Mouse (Mus musculus) liver, postnatal 0 days (tissue): ENCODE data around the gene Btbd9.

ENCODE experiments used
- CTCF ChIP-seq: sonication (generic); IDR thresholded peaks from 2 replicates; pipeline ENCODE4 v1.5.1; 2016; ENCODE audit warnings: antibody characterized with exemption, low read depth
- EP300 ChIP-seq: IDR thresholded peaks from 2 replicates; pipeline ENCODE4 v1.6.1; 2016; ENCODE audit warnings: antibody characterized with exemption, low read depth, mild to moderate bottlenecking

DNA sequence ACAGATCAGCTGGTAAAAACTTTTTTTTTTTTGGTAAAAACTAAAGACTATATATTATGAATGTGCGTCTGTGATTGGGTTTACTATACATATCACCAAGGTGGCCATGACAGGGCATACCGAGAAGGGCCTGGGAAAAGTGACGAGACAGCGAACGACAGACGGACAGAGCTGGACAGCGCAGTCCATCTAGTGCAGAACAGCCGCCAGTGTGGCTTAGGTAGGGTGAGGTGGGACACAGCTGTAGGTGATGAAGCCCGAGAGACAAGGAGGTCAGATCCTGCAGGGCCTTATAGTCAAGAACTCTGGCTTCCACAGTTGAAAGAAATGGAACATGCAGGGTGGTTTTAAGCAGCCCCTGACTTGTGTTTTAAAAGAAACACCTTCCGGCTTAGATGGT is 94.9 kb downstream of the Btbd9 start:
- TF ChIP-seq CTCF (no peak), EP300 (no peak)
